Mouse (Mus musculus): Measurements from ENCODE around the gene Gtf3c5. TPM values are rescaled to one million over a fixed set of nuclear protein-coding genes. Genes with fewer than 3 reads are reported as not detected.

Gene Gtf3c5
- polyA plus RNA-seq, 1 experiment from 2014 or later, result 28.0 TPM

GRCm38 (mm10) chr2:28611407-28611787, 27.8 kb upstream of the Gtf3c5 start:
- Histone ChIP-seq H3K9me3 (ENCODE audit: control insufficient read depth, low read length) (no peaks in the 10 kb centered on the region), H3K27me3 (ENCODE audit: control insufficient read depth, insufficient read depth, low read length) (no peaks in the 10 kb centered on the region), H3K4me3 (ENCODE audit: low read depth, low read length) (no peak overlapping the region), H3K4me2 (ENCODE audit: low read depth, low read length) (no peak overlapping the region), H3K27ac (ENCODE audit: low read depth, low read length) (no peak overlapping the region), H3K9ac (replicated peaks; ENCODE audit: low read depth, low read length) (no peak overlapping the region), H3K4me1 (ENCODE audit: control insufficient read depth, insufficient read depth, low read length) (no peaks in the 10 kb centered on the region), H3K36me3 (ENCODE audit: control insufficient read depth, insufficient read depth, low read length) (no peaks in the 10 kb centered on the region)
- 89% methylated on average over 17 of the region's 17 CpGs for WGBS
- no peak for ATAC-seq (ENCODE audit: low read depth)

GRCm38 (mm10) chr2:28610716-28611406, 27.3 kb upstream of the Gtf3c5 start:
- H3K27ac ChIP-seq (ENCODE audit: low read depth, low read length), result no peak overlapping the region
- no peaks in the 10 kb centered on the region for H3K9me3 ChIP-seq (ENCODE audit: control insufficient read depth, low read length)
- no peak for ATAC-seq (ENCODE audit: low read depth)
- H3K4me2 ChIP-seq (ENCODE audit: low read depth, low read length), result no peak overlapping the region
- no peaks in the 10 kb centered on the region for H3K36me3 ChIP-seq (ENCODE audit: control insufficient read depth, insufficient read depth, low read length)
- WGBS, result 67% methylated on average over 12 of the region's 12 CpGs
- H3K4me1 ChIP-seq (ENCODE audit: control insufficient read depth, insufficient read depth, low read length), result no peaks in the 10 kb centered on the region
- H3K27me3 ChIP-seq (ENCODE audit: control insufficient read depth, insufficient read depth, low read length), result no peaks in the 10 kb centered on the region
- no peak overlapping the region for H3K4me3 ChIP-seq (ENCODE audit: low read depth, low read length)
- no peak overlapping the region for H3K9ac ChIP-seq (replicated peaks; ENCODE audit: low read depth, low read length)

GRCm38 (mm10) chr2:28609851-28610250, 26.3 kb upstream of the Gtf3c5 start:
- Histone ChIP-seq H3K27ac (ENCODE audit: low read depth, low read length) (no peak overlapping the region), H3K4me1 (ENCODE audit: control insufficient read depth, insufficient read depth, low read length) (no peaks in the 10 kb centered on the region), H3K9me3 (ENCODE audit: control insufficient read depth, low read length) (no peaks in the 10 kb centered on the region), H3K4me3 (ENCODE audit: low read depth, low read length) (no peak overlapping the region), H3K27me3 (ENCODE audit: control insufficient read depth, insufficient read depth, low read length) (no peaks in the 10 kb centered on the region), H3K36me3 (ENCODE audit: control insufficient read depth, insufficient read depth, low read length) (no peaks in the 10 kb centered on the region), H3K9ac (replicated peaks; ENCODE audit: low read depth, low read length) (no peak overlapping the region), H3K4me2 (ENCODE audit: low read depth, low read length) (no peak overlapping the region)
- no peak for ATAC-seq (ENCODE audit: low read depth)
- 94% methylated on average over 10 of the region's 10 CpGs for WGBS

GRCm38 (mm10) chr2:28607341-28608165, 24.0 kb upstream of the Gtf3c5 start:
- Histone ChIP-seq H3K27ac (ENCODE audit: low read depth, low read length) (no peak overlapping the region), H3K27me3 (ENCODE audit: control insufficient read depth, insufficient read depth, low read length) (no peaks in the 10 kb centered on the region), H3K4me1 (ENCODE audit: control insufficient read depth, insufficient read depth, low read length) (no peaks in the 10 kb centered on the region), H3K4me2 (ENCODE audit: low read depth, low read length) (no peak overlapping the region), H3K9me3 (ENCODE audit: control insufficient read depth, low read length) (no peaks in the 10 kb centered on the region), H3K4me3 (ENCODE audit: low read depth, low read length) (no peak overlapping the region), H3K36me3 (ENCODE audit: control insufficient read depth, insufficient read depth, low read length) (no peaks in the 10 kb centered on the region), H3K9ac (replicated peaks; ENCODE audit: low read depth, low read length) (no peak overlapping the region)
- WGBS, result 51% methylated on average over 10 of the region's 10 CpGs
- no peak for ATAC-seq (ENCODE audit: low read depth)

GRCm38 (mm10) chr2:28606601-28607340, 23.2 kb upstream of the Gtf3c5 start:
- no peaks in the 10 kb centered on the region for H3K27me3 ChIP-seq (ENCODE audit: control insufficient read depth, insufficient read depth, low read length)
- no peak overlapping the region for H3K4me2 ChIP-seq (ENCODE audit: low read depth, low read length)
- ATAC-seq (ENCODE audit: low read depth), result no peak
- 66% methylated on average over 8 of the region's 8 CpGs for WGBS
- H3K9ac ChIP-seq (replicated peaks; ENCODE audit: low read depth, low read length), result no peak overlapping the region
- no peaks in the 10 kb centered on the region for H3K9me3 ChIP-seq (ENCODE audit: control insufficient read depth, low read length)
- H3K27ac ChIP-seq (ENCODE audit: low read depth, low read length), result no peak overlapping the region
- no peak overlapping the region for H3K4me3 ChIP-seq (ENCODE audit: low read depth, low read length)
- no peaks in the 10 kb centered on the region for H3K4me1 ChIP-seq (ENCODE audit: control insufficient read depth, insufficient read depth, low read length)
- no peaks in the 10 kb centered on the region for H3K36me3 ChIP-seq (ENCODE audit: control insufficient read depth, insufficient read depth, low read length)

GRCm38 (mm10) chr2:28605789-28606541, 22.4 kb upstream of the Gtf3c5 start:
- Histone ChIP-seq H3K4me1 (ENCODE audit: control insufficient read depth, insufficient read depth, low read length) (no peaks in the 10 kb centered on the region), H3K4me2 (ENCODE audit: low read depth, low read length) (no peak overlapping the region), H3K4me3 (ENCODE audit: low read depth, low read length) (no peak overlapping the region), H3K27ac (ENCODE audit: low read depth, low read length) (no peak overlapping the region), H3K27me3 (ENCODE audit: control insufficient read depth, insufficient read depth, low read length) (no peaks in the 10 kb centered on the region), H3K36me3 (ENCODE audit: control insufficient read depth, insufficient read depth, low read length) (no peaks in the 10 kb centered on the region), H3K9me3 (ENCODE audit: control insufficient read depth, low read length) (no peaks in the 10 kb centered on the region), H3K9ac (replicated peaks; ENCODE audit: low read depth, low read length) (no peak overlapping the region)
- 60% methylated on average over 14 of the region's 14 CpGs for WGBS
- ATAC-seq (ENCODE audit: low read depth), result no peak

- Histone ChIP-seq H3K4me3 (ENCODE audit: low read depth, low read length) (no peak overlapping the region), H3K27ac (ENCODE audit: low read depth, low read length) (no peak overlapping the region), H3K9ac (replicated peaks; ENCODE audit: low read depth, low read length) (no peak overlapping the region), H3K27me3 (ENCODE audit: control insufficient read depth, insufficient read depth, low read length) (no peaks in the 10 kb centered on the region), H3K4me1 (ENCODE audit: control insufficient read depth, insufficient read depth, low read length) (no peaks in the 10 kb centered on the region), H3K4me2 (ENCODE audit: low read depth, low read length) (no peak overlapping the region), H3K9me3 (ENCODE audit: control insufficient read depth, low read length) (no peaks in the 10 kb centered on the region), H3K36me3 (ENCODE audit: control insufficient read depth, insufficient read depth, low read length) (no peaks in the 10 kb centered on the region)
- ATAC-seq (ENCODE audit: low read depth), result no peak
- WGBS, result 93% methylated on average over 5 of the region's 5 CpGs
Measured at GRCm38 (mm10) chr2:28603542-28603941, 20.0 kb upstream of the Gtf3c5 start.

GRCm38 (mm10) chr2:28601720-28602590, 18.4 kb upstream of the Gtf3c5 start:
- no peaks in the 10 kb centered on the region for H3K9me3 ChIP-seq (ENCODE audit: control insufficient read depth, low read length)
- ATAC-seq (ENCODE audit: low read depth), result no peak
- H3K27ac ChIP-seq (ENCODE audit: low read depth, low read length), result no peak overlapping the region
- no peak overlapping the region for H3K9ac ChIP-seq (replicated peaks; ENCODE audit: low read depth, low read length)
- H3K36me3 ChIP-seq (ENCODE audit: control insufficient read depth, insufficient read depth, low read length), result no peaks in the 10 kb centered on the region
- no peaks in the 10 kb centered on the region for H3K4me1 ChIP-seq (ENCODE audit: control insufficient read depth, insufficient read depth, low read length)
- WGBS, result 70% methylated on average over 12 of the region's 12 CpGs
- no peak overlapping the region for H3K4me3 ChIP-seq (ENCODE audit: low read depth, low read length)
- H3K4me2 ChIP-seq (ENCODE audit: low read depth, low read length), result no peak overlapping the region
- no peaks in the 10 kb centered on the region for H3K27me3 ChIP-seq (ENCODE audit: control insufficient read depth, insufficient read depth, low read length)
